ENCODE assay signal across 8 mouse cellular contexts in genomic region chr3:95674236-95674635, GRCm38 (mm10). TPM values are rescaled to one million over a fixed set of nuclear protein-coding genes. Genes with fewer than 3 reads are reported as not detected.
DNase-seq lines count a peak whose midpoint lies in the region; ATAC-seq lines count a peak whose summit lies in the region.

No protein-coding gene starts in this region.

- no peak for DNase-seq in midbrain, embryonic 11.5 days (ENCODE audit: low spot score, missing footprints)
- DNase-seq in c-Kit-positive CD71-positive TER-119-negative erythroid progenitor cells, embryonic 14.5 days (ENCODE audit: low read depth): peak; percentile 94
- DNase-seq in heart, embryonic 10.5 days (ENCODE audit: low spot score): peak; percentile 96
- DNase-seq in lung, postnatal 36 days: peak; percentile 93
- DNase-seq in testis, postnatal 14 days (ENCODE audit: low spot score): peak; percentile 65
- no peak for DNase-seq in layer of hippocampus, adult 9-10 months (ENCODE audit: low spot score)

- H3K27me3 ChIP-seq in midbrain, embryonic 16.5 days (ENCODE audit: control insufficient read depth, insufficient read depth, low read depth, low read length): no peaks in the 10 kb centered on the region
- no peaks in the 10 kb centered on the region for H3K27me3 ChIP-seq in midbrain, embryonic 11.5 days (ENCODE audit: control insufficient read depth, insufficient read depth, low read length)
- H3K27me3 ChIP-seq in heart, embryonic 10.5 days (ENCODE audit: insufficient read depth, poor library complexity, severe bottlenecking): no peaks in the 10 kb centered on the region
- no peaks in the 10 kb centered on the region for H3K27me3 ChIP-seq in kidney, embryonic 14.5 days (ENCODE audit: control insufficient read depth, insufficient read depth, low read length)

- WGBS in midbrain, embryonic 16.5 days: 34% methylated on average over 2 of the region's 2 CpGs
- 32% methylated on average over 2 of the region's 2 CpGs for WGBS in midbrain, embryonic 11.5 days
- WGBS in heart, embryonic 10.5 days: 3% methylated on average over 2 of the region's 2 CpGs
- WGBS in kidney, embryonic 14.5 days: 6% methylated on average over 2 of the region's 2 CpGs

- H3K4me2 ChIP-seq in midbrain, embryonic 16.5 days (ENCODE audit: low read length): no peak overlapping the region
- no peak overlapping the region for H3K4me2 ChIP-seq in midbrain, embryonic 11.5 days
- 0 out of 2 replicates have a peak overlapping the region, but pooled peaks have one; percentile 6 for H3K4me2 ChIP-seq in kidney, embryonic 14.5 days (replicated peaks; ENCODE audit: low read depth, low read length)

- 0 out of 2 replicates have a peak, but pooled peaks cover 2% of the 10 kb centered on the region for H3K36me3 ChIP-seq in midbrain, embryonic 16.5 days (ENCODE audit: control insufficient read depth, insufficient read depth, low read length)
- H3K36me3 ChIP-seq in midbrain, embryonic 11.5 days (ENCODE audit: control insufficient read depth, insufficient read depth, low read length): 0 out of 2 replicates have a peak, but pooled peaks cover 3% of the 10 kb centered on the region
- H3K36me3 ChIP-seq in heart, embryonic 10.5 days: peaks cover 24% of the 10 kb centered on the region
- H3K36me3 ChIP-seq in kidney, embryonic 14.5 days (ENCODE audit: control insufficient read depth, insufficient read depth, low read length): peaks cover 8% of the 10 kb centered on the region; the same call in 1 of the 2 replicates

- H3K9ac ChIP-seq in midbrain, embryonic 16.5 days (ENCODE audit: low read depth, low read length): no peak overlapping the region
- no peak overlapping the region for H3K9ac ChIP-seq in midbrain, embryonic 11.5 days (ENCODE audit: low read length)
- no peak overlapping the region for H3K9ac ChIP-seq in kidney, embryonic 14.5 days (ENCODE audit: low read depth, low read length)

- H3K9me3 ChIP-seq in midbrain, embryonic 16.5 days (replicated peaks; ENCODE audit: control insufficient read depth, low read length, poor library complexity, severe bottlenecking): no peaks in the 10 kb centered on the region
- no peaks in the 10 kb centered on the region for H3K9me3 ChIP-seq in midbrain, embryonic 11.5 days (ENCODE audit: control insufficient read depth, low read length)
- H3K9me3 ChIP-seq in heart, embryonic 10.5 days: no peaks in the 10 kb centered on the region
- no peaks in the 10 kb centered on the region for H3K9me3 ChIP-seq in kidney, embryonic 14.5 days (ENCODE audit: control insufficient read depth, low read length)

- no peak for ATAC-seq in midbrain, embryonic 16.5 days
- no peak; the same call in 1 of the 2 replicates for ATAC-seq in midbrain, embryonic 11.5 days (ENCODE audit: low FRiP score)
- peak; percentile 74 for ATAC-seq in kidney, embryonic 14.5 days (ENCODE audit: low FRiP score, low TSS enrichment)

- peak overlapping the region; percentile 24; the same call in 1 of the 2 replicates for H3K27ac ChIP-seq in midbrain, embryonic 16.5 days (ENCODE audit: low read length)
- no peak overlapping the region; the same call in 1 of the 2 replicates for H3K27ac ChIP-seq in midbrain, embryonic 11.5 days (ENCODE audit: low read depth, low read length)
- peak overlapping the region; percentile 93 for H3K27ac ChIP-seq in heart, embryonic 10.5 days
- peak overlapping the region; percentile 93 for H3K27ac ChIP-seq in kidney, embryonic 14.5 days (ENCODE audit: low read depth, low read length)

- peaks cover 4% of the 10 kb centered on the region; the same call in 1 of the 2 replicates for H3K4me1 ChIP-seq in midbrain, embryonic 16.5 days (ENCODE audit: control insufficient read depth, insufficient read depth, low read length)
- H3K4me1 ChIP-seq in midbrain, embryonic 11.5 days (ENCODE audit: control insufficient read depth, insufficient read depth, low read length): peaks cover 7% of the 10 kb centered on the region
- peaks cover 63% of the 10 kb centered on the region for H3K4me1 ChIP-seq in heart, embryonic 10.5 days
- peaks cover 44% of the 10 kb centered on the region for H3K4me1 ChIP-seq in kidney, embryonic 14.5 days (ENCODE audit: control insufficient read depth, insufficient read depth, low read length)

- no peak overlapping the region for H3K4me3 ChIP-seq in midbrain, embryonic 16.5 days (ENCODE audit: low read depth, low read length)
- H3K4me3 ChIP-seq in midbrain, embryonic 11.5 days (ENCODE audit: low read depth, low read length): no peak overlapping the region
- H3K4me3 ChIP-seq in heart, embryonic 10.5 days: peak overlapping the region; percentile 45
- H3K4me3 ChIP-seq in kidney, embryonic 14.5 days (ENCODE audit: low read length): no peak overlapping the region

RNA-seq across cellular contexts. Expression of gene Adamtsl4, which starts 13.5 kb away (rescaled TPM):
- 0.80 and 1.0 TPM in 2 replicates for polyA plus RNA-seq in midbrain, embryonic 16.5 days (2015; fragmentation: Nextera tagmentation; extraction: Ambion mirVana)
- polyA plus RNA-seq in midbrain, embryonic 11.5 days (2014; fragmentation: Nextera tagmentation; extraction: Ambion mirVana): 0.28 and 0.52 TPM in 2 replicates
- 4.2 and 5.7 TPM in 2 replicates for polyA plus RNA-seq in heart, embryonic 10.5 days (2016; fragmentation: Nextera tagmentation; extraction: Ambion mirVana)
- 2.0 and 3.7 TPM in 2 replicates for polyA plus RNA-seq in kidney, embryonic 14.5 days (2014; fragmentation: Nextera tagmentation; extraction: Ambion mirVana)

RNA-seq across cellular contexts. Expression of gene Mcl1, which starts 15.6 kb away (rescaled TPM):
- polyA plus RNA-seq in midbrain, embryonic 16.5 days (2015; fragmentation: Nextera tagmentation; extraction: Ambion mirVana): 37.9 and 43.1 TPM in 2 replicates
- polyA plus RNA-seq in midbrain, embryonic 11.5 days (2014; fragmentation: Nextera tagmentation; extraction: Ambion mirVana): 74.1 and 79.9 TPM in 2 replicates
- 37.7 and 50.2 TPM in 2 replicates for polyA plus RNA-seq in heart, embryonic 10.5 days (2016; fragmentation: Nextera tagmentation; extraction: Ambion mirVana)
- polyA plus RNA-seq in kidney, embryonic 14.5 days (2014; fragmentation: Nextera tagmentation; extraction: Ambion mirVana): 47.4 and 76.1 TPM in 2 replicates

RNA-seq across cellular contexts. Expression of gene Ensa, which starts 49.4 kb away (rescaled TPM):
- polyA plus RNA-seq in midbrain, embryonic 16.5 days (2015; fragmentation: Nextera tagmentation; extraction: Ambion mirVana): 128 and 131 TPM in 2 replicates
- polyA plus RNA-seq in midbrain, embryonic 11.5 days (2014; fragmentation: Nextera tagmentation; extraction: Ambion mirVana): 88.1 and 93.2 TPM in 2 replicates
- 59.3 and 67.2 TPM in 2 replicates for polyA plus RNA-seq in heart, embryonic 10.5 days (2016; fragmentation: Nextera tagmentation; extraction: Ambion mirVana)
- 64.0 and 66.9 TPM in 2 replicates for polyA plus RNA-seq in kidney, embryonic 14.5 days (2014; fragmentation: Nextera tagmentation; extraction: Ambion mirVana)

Comparison
In these comparisons a context has a peak if more than half of its experiments do, and no peak if none do; other contexts are left out.
1. DNase-seq: peak in c-Kit-positive CD71-positive TER-119-negative erythroid progenitor cells, embryonic 14.5 days (single experiment), heart, embryonic 10.5 days (single experiment), lung, postnatal 36 days (single experiment) and testis, postnatal 14 days (single experiment); none in midbrain, embryonic 11.5 days (single experiment) and layer of hippocampus, adult 9-10 months (single experiment).